Mouse (Mus musculus): ENCODE measurements around the gene Gm49711. TPM values are rescaled to one million over a fixed set of nuclear protein-coding genes. Genes with fewer than 3 reads are reported as not detected.

The Gm49711 gene
- total RNA-seq, 2 experiments from 2014 or later = not detected

DNA sequence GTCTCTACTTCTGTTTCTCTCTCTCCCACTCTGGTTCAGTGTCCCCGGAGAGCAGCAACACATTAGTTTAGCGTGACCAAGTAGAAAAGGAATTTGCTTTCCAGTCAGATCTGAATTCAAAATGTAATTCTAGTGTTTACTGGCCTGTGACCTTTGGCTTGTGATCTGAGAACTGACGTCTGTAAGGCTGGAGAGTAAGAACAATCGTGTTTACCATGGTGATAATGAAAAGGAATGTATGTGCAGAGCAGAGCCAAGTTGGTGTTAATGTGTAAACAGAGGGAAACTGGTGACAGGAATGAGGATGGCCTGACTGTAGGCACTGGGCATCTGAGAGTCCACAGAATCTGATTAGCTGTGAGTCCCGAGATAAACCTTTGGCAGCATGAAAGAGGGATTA, 176.4 kb downstream of the Gm49711 start:
- no peak for ATAC-seq (replicated peaks; ENCODE audit: low FRiP score, poor library complexity, severe bottlenecking)

DNA sequence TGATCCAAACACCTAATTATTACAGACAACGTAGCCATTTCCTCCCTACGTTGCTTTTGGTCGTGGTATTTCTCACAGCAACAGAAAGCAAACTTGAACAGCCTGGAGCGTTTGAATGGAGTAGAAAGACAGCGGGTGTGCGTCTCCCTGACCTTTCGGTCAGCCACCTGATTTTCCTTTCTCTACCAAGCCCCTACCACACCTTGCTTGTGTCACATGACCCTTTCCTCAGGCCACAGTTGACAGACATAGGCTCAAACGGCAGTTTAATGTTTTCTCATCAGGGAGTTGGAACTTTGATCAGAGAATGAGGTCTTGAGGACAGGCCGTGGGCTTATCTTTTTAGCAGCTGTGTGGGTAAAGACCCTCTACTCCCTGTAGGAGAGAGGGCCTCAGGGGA, 177.1 kb downstream of the Gm49711 start:
- no peak for ATAC-seq (replicated peaks; ENCODE audit: low FRiP score, poor library complexity, severe bottlenecking)

Other genes starting within 250 kb of the Gm49711 start
- gene Mrps6, start within 50 bp of the Gm49711 start, total RNA-seq (2015; ENCODE audit: low replicate concordance) = 10.1 TPM in 2 replicates
- 1.8 TPM in 1 of 2 replicates, not detected in the other for gene Mrps6, start within 50 bp of the Gm49711 start, total RNA-seq (2017; ENCODE audit: low replicate concordance)
- gene Slc5a3, start within 50 bp of the Gm49711 start, total RNA-seq (2015; ENCODE audit: low replicate concordance) = 0.42 TPM in 1 of 2 replicates, not detected in the other
- 0.08 and 0.13 TPM in 2 replicates for gene Slc5a3, start within 50 bp of the Gm49711 start, total RNA-seq (2017; ENCODE audit: low replicate concordance)
- not detected in 2 replicates for gene Kcne2, start 234.1 kb downstream of the Gm49711 start, total RNA-seq (2015; ENCODE audit: low replicate concordance)
- not detected in 2 replicates for gene Kcne2, start 234.1 kb downstream of the Gm49711 start, total RNA-seq (2017; ENCODE audit: low replicate concordance)
- gene Smim11, start 243.0 kb downstream of the Gm49711 start, total RNA-seq (2015; ENCODE audit: low replicate concordance) = 7.5 and 50.1 TPM in 2 replicates
- gene Smim11, start 243.0 kb downstream of the Gm49711 start, total RNA-seq (2017; ENCODE audit: low replicate concordance) = 20.7 and 28.7 TPM in 2 replicates